Mouse (Mus musculus): Measurements from ENCODE around the gene Grap.
"Not testable (repeated sequence)": the region's sequence is repeated elsewhere in the genome, so short reads cannot be mapped to it uniquely, and the experiment has no call there.

Gene Grap

DNA sequence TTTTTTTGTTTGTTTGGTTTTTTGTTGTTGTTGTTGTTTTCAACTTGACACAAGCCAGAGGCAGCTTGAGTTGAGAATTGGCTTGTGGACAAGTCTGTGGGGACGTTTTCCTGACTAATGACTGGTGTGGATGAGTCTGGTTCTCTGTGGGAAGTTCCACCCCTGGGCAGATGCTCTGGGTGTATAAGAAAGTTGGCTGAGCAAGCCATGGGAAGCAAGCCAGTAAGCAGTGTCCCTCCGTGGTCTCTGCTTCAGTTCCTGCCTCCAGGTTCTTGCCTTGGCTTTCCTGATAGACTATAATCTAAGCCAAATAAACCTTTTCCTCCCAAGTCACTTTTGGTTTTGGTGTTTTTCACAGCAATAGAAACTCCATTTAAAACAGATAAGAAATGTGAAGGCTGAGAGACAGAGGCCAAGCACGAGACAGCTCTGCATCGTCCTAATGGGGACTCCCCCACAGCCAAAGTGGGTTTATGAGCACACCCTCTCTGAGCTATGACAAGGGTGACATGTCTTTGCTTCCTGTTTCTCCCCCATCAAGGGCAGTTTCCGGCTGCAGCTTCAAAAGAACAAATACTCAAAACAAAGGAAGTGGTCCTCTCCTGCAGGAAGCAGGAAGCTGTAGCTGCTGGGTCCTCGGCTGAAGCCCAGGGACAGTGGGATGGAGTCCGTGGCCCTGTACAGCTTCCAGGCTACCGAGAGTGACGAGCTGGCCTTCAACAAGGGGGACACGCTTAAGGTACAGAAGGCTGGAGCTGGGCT lies at the start of gene Grap:
Gene Grap (plus strand): TSS at position 580 of the 762 bp plus-strand sequence.
- DNase-seq (ENCODE audit: low read depth, low spot score): no peak

DNA sequence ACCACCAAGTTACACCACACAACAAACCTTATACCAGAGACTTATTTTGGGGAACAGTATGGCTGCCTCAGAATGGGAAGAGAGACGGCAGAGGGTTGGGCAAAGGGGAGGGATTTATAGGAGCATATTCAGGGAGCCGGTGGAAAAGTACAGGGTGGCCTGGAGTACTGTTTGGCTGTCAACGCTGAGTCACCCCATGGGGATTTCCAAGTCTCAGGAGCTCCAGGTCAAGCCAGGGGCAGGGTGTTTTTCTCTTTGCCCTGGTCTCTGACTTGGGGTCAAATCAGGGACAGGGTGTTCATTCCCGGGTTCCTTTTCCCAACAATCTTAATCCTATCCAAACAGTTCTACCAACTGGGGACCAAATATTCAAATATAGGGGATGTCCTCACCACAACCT lies 45.0 kb upstream of the Grap start:
- DNase-seq (ENCODE audit: low read depth, low spot score): no peak

DNA sequence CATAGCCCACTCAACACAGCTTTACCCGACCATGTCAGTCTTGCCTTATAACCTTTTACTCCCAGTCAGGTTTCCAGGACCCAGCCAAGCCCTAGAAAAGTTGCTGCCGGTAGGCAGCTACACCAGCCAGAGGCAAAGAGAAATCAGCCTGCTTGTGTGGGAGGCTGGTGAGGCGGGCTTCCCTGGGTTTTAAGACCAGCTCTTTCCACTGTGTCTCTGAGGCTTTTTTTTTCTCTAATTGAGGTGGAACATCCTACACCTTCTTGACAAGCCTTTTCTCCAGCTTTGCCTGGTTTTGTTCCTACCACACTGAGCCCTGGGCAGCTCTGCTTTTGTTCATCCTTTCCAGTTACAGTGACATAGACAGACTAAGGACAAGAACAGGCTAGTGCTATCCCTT lies 41.9 kb upstream of the Grap start:
- DNase-seq (ENCODE audit: low read depth, low spot score): no peak

DNA sequence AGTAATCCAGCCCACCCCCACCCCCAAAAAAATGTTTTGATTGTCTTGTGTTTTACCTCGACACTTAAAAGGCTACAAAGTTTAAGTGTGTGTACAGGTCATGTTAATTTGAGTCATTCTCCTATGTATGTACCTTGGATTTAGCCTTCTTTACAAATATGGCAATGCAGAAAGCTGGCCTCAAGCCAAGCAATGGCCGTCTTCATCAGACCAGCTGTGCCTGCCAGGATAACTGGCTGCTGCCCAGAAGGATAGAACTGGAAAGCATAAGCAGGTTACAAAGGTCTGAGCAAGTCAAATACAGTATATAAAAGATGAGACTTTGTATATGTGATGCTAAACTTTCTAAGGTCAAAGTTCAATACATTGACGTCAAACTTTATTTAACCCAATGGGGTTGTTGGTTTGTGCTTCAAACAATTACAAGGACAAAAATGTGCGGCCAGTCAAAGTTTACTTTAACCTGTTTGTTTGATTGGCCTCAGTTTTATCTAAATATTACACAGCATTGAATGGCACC lies 40.9 kb upstream of the Grap start:
- no peak for DNase-seq (ENCODE audit: low read depth, low spot score)

DNA sequence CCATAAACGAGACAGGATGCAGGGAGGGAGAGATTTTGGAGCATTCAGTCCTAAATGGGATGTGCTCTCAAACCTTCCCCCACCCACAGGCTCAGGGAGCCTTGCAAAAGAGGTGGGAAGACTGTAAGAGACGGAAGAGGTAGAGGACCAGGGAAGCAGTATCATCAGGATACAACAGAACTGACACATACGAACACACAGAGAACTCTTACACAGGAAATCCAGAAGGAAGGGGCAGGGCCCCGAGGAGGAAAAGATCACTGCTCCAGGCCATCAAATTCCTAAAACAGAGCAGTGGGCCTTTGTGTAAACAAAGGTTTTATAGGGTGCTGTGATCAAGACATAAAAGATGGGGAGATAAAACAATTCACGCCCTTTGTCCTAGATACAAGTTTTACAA lies 38.7 kb upstream of the Grap start:
- DNase-seq (ENCODE audit: low read depth, low spot score): no peak

DNA sequence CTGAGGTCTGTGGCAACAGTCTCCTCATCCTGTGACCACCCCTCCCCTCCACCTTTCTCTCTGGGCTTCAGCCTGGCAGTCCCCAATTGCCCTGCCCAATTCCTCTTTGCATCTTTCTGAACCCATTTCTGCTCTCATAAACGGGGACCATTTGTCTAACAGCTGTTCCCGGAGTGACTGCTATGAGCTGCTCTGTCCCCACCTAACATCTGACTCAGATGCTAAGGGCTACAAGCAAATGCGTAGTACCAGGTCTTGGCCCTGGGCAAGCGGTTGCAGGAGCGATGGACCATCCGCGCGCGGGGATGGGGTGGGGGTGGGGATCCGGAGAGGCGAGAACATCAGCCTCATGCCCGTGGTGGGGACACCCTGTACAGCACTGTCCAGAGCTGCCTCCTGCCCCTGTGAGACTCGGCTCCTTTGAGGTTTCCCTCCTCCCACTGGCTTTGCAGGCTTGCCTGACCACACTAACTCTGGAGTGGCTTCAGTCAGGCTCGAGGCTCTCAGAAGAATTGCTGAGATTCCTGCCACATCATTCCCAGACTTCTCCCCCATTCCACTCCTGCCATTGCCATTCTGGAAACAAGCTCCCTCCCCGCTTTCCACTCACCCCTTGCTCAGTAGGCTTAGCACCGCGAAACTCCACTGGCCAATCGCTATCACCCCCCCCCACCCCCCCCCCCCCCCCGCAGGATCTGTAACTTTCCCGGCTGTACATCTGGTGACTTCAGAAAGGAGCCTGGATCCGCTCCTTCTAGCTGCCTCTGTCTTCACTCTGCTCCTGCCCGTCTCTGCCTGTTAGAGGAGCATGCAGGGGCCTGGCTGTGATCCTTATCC lies 37.2 kb upstream of the Grap start:
- no peak for DNase-seq (ENCODE audit: low read depth, low spot score)

DNA sequence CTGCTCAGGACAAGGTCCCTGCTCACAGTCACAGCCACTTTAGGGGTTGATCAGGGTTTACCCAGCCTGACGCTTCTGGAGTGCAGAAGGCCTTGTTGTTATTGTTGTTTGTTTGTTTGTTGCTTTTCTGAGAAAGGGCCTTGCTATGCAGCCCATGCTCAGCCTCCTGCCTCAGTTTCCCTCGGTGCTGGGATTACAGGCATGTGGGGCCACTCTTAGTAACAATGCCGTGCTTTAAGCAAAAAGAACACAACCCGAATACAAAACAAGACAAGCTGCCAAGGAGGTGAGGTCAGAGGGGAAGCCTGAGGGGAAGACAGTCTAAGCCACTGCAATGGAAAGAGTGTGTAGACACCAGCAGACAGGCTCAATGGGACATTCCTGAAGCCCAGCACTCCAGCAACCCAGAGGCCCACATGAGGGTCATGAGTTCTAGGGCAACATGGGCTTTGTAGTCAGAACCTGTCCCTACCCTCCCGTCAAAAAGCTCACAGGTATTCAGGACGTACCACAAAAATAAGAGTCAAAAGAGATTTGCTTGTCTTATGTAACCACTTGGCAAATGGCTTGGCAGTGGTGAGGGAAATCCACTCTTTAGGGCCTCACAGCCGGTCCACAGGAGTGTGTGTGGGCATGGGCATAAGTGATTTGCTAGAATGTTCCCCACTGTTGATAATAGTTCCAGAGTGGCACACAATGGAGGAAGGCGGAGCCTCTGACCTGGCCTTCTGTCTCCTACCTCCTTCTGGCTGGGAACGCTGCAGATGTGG lies 36.4 kb upstream of the Grap start:
- no peak for DNase-seq (ENCODE audit: low read depth, low spot score)

DNA sequence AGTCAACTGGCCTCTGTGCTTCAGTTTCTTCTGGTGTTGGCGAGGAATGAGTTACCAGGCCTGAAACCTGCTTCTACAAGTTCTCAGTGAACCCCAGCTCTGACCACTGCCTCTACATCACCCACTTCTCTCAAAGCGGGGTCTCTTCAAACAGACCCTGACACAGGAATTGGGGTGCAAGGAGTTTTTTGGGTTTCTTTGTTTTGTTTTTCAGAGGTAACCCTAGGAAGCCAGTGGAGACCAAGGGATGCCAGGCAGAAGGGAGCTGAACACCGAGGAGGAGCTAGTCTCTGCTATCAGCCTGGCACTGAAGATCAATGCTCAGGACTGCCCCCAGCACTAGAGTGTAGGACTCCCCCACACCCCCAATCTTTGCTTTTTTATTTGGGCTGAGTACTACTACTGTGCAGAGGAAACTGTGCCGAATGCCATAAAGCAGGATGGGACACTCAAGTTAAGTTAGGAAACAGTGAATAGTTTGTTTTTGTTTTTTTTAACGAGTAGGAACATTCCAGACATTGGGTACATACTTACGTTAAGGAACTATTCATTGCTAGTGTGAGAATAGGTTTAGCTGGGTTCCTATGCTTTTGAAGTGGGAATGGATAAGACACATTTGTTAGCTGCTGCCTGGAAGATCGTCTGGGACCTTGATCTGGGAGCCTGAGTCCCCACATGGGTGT lies 35.6 kb upstream of the Grap start:
- DNase-seq (ENCODE audit: low read depth, low spot score): no peak

DNA sequence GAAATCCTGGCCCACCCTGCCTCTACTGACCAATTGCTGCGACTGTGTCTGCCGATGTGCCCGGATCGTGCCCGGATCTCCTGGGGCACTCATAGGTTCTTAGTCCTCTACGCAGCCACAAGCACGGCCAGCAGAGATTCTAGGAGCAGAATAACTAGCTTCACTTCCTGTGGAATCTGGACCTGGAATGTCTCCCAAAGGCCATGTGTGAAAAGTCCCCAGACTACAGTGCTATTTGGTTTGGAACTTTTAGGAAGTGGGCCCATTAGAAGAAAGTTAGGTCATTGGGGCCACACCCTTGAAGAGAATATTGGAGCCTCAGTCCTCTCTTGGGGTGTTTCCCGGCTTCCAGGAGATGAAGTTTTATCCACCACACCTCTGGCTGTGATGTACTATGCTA lies 34.9 kb upstream of the Grap start:
- DNase-seq (ENCODE audit: low read depth, low spot score): no peak

DNA sequence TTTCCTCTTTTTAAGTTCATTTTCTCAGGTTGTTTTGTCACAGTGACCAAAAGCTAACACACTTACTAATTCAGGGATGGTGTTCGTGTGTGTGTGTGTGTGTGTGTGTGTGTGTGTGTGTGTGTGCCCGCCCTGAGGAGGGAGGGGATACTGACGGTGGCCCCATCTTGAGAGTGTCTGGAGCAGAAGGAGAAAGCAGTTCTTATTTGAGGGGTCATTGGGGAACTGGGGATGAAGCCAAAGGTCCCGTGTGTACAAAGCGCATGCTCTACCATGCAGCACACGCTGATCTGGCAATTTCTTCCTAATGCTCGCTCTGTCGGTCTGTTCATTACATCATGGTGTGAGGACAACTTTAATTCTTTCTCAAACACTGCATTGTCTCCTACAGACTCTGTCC lies 34.5 kb upstream of the Grap start:
- no peak for DNase-seq (ENCODE audit: low read depth, low spot score)

DNA sequence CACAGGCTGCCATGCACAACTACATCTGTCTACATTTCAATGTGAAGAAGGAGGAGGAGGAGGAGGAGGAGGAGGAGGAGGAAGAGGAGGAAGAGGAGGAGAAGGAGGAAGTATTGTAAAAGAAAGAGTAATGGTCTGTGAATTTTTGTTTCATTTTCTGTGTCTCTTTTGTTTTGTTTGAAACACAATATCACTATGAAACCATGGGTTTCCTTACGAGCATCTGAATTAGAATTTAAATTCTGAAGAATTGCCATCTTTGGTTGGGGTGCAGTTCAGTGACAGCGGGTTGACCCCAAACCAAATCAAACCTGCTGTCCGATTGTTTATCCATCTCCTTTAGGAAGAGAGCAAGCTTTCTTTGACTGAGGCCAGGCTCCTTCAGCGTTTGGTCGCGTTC lies 33.7 kb upstream of the Grap start:
- DNase-seq (ENCODE audit: low read depth, low spot score): no peak

DNA sequence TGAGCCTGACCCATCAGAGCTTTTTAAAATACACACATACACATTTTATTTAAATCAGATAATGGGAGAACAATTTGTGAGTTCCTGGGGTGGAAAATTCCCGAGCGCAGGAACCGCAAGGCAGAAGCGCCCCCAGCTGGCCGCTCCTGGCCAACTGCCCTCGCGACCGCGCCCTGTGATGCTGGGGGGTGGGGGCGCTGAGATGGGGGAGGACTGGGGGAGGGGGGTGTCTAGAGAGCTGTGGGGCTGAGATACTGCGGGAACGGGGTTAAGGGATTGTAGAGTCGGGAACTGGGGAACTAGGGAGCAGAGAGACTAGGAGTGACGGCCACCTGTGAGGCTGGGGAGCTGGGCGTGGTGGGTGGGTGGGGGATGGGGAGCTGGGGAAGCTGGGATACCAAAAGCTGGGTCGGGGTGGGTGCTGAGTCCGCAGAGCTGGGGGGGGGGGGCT lies 33.2 kb upstream of the Grap start:
- peak; percentile 60 for DNase-seq (ENCODE audit: low read depth, low spot score)

DNA sequence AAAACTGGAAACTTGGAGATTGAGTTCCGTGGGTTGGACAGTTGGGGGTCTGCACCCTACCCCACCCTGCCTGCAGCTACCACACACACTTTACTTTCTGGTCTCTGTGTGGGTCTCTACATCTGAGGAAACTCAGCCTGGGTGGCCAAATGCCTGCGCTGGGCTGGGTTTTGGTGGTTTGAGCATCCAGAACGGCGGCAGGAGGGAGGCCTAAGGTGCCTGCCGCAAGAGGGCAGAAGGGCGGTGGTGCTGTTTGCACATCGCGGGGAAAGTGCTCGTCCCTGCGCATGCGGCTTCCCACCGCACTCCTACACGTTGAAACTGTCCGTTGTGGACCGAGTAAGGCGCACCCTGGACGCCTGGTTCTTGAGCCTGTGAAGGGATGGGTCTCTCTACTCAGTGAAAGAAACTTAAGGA lies 32.8 kb upstream of the Grap start:
- peak; percentile 85 for DNase-seq (ENCODE audit: low read depth, low spot score)

DNA sequence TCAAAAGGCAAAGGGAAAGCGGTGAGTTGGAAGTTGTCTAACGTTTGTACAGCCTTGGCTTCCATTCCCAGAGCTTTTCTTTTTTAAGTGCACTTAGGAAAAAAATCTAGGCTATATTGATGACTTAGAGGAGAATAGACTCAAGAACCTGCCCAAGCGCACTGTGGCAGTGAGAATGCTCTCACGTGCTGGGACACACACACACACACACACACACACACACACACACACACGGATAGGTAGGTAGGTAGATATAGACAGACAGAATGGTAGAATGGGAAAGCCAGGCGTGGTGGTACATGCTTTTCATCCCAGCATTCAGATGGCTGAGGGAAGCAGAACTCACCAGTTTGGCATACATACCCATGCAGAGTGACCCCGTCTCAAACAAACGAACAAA lies 32.3 kb upstream of the Grap start:
- DNase-seq (ENCODE audit: low read depth, low spot score): no peak

DNA sequence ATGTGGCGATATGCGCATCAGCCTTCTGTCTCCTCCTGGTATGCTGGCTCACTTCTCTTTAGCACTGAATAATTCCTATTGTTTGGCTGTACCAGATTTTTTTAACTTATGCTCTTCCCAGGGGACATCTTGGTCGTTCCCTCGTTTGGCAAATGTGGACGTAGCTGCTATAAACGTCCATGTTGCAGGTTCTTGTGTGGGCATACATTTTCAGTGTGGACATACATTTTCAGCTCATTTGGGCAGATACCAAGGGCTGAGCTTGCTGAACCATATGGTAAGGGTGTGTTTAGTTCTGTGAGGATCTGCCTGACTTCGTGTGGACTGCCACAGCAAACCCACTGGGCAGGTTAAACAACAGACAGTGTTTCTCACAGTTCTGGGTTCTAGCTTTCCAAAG lies 27.9 kb upstream of the Grap start:
- DNase-seq (ENCODE audit: low read depth, low spot score): no peak

DNA sequence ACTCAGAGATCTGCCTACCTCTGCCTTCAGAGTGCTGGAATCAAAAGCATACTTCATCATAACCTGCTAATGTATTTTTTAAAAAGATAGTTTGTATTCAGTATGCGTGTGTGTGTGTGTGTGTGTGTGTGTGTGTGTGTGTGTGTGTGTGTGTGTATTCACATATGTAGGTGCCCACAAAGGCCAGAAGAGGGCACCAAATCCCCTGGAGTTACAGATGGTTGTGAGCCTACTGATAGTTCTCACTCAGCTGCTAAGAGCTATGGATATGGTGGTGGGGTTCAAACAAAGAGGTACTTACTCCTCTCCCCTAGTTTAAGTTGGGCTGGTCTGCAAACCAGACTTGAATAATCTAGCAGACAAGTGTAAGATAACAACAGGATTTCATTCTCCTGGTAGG lies 26.6 kb upstream of the Grap start:
- DNase-seq (ENCODE audit: low read depth, low spot score): no peak

DNA sequence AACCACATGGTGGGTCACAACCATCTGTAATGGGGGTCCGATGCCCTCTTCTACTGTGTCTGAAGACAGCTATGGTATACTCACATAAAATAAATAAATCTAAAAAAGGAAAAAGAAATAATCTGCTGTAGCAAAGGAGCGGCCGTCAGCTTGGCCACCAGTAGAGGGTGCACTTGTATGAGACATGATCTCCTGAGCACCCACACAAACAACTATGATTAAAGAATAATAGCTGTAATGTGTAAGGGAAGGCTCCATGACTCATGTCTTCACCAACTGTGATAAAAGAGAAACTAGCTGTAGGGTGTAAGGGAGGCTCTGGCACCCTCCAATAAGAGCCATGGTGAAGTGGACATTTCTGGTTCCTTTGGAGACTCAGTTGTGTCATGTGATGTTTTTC lies 23.4 kb upstream of the Grap start:
- DNase-seq (ENCODE audit: low read depth, low spot score): no peak

DNA sequence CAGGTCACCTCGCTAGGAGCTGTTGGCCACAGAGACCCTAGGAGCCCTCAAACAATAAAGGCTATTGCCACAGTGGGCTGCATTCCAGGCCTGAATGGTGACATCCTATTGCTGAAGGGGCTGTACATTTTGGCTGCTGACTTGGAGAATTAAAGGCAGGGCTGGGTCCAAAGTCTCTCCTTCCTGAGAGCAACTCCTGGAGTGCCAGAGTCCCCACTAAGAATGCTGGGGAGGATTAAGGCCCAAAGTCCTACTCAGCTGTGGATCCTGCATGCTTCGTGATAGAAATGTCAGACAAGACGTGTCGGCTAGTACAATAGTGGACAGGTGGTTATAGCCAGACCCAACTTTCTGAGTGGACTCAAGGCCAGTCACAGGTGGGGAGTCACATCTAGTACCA lies 16.8 kb upstream of the Grap start:
- not testable (repeated sequence) for DNase-seq (ENCODE audit: low read depth, low spot score)

DNA sequence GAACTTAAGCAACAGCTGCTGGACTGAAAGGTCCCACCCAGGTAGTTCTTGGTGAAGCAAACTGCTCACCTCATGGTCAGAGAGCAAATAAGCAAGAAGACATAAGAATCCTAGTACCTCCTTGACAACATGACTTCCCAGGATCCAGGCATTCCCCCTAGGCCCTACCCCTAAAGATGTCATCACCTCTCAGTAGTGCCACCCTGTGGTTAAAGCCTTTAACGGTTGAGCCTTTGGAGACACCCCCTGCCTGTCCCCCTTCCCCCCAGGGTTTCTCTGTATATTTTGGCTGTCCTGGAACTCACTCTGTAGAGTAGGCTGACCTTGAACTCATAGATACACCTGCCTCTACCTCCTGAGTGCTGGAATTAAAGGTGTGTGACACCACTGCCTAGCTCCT lies 15.7 kb upstream of the Grap start:
- DNase-seq (ENCODE audit: low read depth, low spot score): no peak

DNA sequence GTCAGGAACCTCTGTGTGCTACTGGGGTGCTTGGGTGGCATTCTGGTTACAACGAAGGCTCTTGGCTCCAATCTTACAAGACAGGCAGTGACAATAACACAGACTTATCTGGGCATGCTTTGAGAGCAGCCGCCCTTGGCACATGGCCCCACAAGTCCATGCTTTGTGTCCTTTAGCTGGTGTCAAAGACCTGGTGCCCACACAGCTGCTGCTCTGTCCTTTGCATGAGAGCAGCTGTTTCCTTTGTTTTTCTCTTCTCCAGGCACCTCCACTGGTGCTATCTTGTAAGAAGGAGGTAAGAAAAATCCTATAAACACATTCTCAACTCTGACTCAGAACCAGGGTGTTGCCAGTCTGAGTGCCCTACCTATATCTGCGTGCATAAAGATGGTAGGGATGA lies 15.2 kb upstream of the Grap start:
- no peak for DNase-seq (ENCODE audit: low read depth, low spot score)

DNA sequence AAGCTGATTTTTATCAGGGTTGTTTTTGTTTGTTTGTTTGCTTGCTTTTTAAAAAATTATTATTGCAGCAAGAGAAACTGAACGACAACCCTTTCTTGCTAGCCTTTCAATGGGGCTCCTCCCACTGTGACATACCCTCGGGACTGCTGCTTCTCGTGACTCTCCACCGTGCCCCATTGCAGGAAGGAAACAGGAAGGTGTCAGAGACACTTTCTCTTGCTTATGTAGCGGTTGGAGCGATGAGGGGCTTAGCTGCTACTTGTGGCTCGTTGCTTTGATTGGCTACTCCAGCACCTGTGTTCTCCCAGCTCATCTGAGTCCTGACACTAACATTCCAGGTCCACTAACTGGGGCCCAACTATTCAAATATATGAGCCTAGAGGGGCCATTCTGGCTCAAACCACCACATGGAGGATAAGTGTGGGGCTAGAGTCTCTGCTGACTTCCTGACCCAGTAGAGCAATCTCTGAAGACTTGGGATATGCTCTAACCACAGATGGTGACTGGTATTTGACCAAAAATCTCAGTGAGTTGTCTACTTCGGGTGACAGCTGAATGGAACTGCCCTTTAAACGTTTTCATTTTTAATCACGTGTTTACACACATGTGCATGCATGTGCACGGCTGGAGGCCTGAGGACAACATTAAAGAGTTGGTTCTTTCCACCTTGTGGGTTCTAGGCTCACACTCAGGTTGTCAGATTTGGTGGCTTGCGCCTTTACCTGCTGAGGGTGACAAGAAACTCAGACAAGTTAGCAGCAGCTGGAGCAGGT lies 14.1 kb upstream of the Grap start:
- no peak for DNase-seq (ENCODE audit: low read depth, low spot score)
